7 mouse cellular contexts compared by ENCODE assay signal in genomic region chr5:148550821-148551763, GRCm38 (mm10). TPM values are rescaled to one million over a fixed set of nuclear protein-coding genes. Genes with fewer than 3 reads are reported as not detected.
DNase-seq lines count a peak whose midpoint lies in the region; ATAC-seq and TF ChIP-seq lines count a peak whose summit lies in the region.

No protein-coding gene starts in this region.

- peak overlapping the region; percentile 75 for H3K4me2 ChIP-seq in heart, embryonic 15.5 days

- peaks cover 7% of the 10 kb centered on the region for H3K4me1 ChIP-seq in ES-Bruce4 (ENCODE audit: control insufficient read depth, insufficient read depth, low read length)
- peaks cover 57% of the 10 kb centered on the region for H3K4me1 ChIP-seq in heart, embryonic 15.5 days (replicated peaks)

- no peak for TF ChIP-seq CTCF in ES-Bruce4 (IDR thresholded peaks at IDR 0.05; ENCODE audit: low read depth, low read length)

- TF ChIP-seq POLR2A in ES-Bruce4 (IDR thresholded peaks at IDR 0.05; ENCODE audit: insufficient read depth, low read length) = no peak

- ATAC-seq in heart, embryonic 15.5 days (replicated peaks; ENCODE audit: insufficient number of reproducible peaks, insufficient read depth, low FRiP score, low read depth) = no peak

- H3K9ac ChIP-seq in ES-Bruce4 (ENCODE audit: low read depth, poor library complexity, severe bottlenecking) = peak overlapping the region; percentile 93
- peak overlapping the region; percentile 64 for H3K9ac ChIP-seq in heart, embryonic 15.5 days

- DNase-seq in T-cell, adult 2 months (ENCODE audit: low spot score) = peak; percentile 29
- peak; percentile 42 for DNase-seq in embryo, embryonic 9.5 days (ENCODE audit: extremely low spot score)
- peak; percentile 62 to 72 for DNase-seq in kidney, postnatal 25 days
- DNase-seq in lung, postnatal 36 days = peak; percentile 60
- DNase-seq in right cerebral cortex, postnatal 25 days = peak; percentile 41

- peak overlapping the region; percentile 9; the same call in 1 of the 2 replicates for H3K27ac ChIP-seq in ES-Bruce4 (ENCODE audit: insufficient read depth, low read length)
- peak overlapping the region; percentile 92 for H3K27ac ChIP-seq in heart, embryonic 15.5 days

- no peaks in the 10 kb centered on the region for H3K27me3 ChIP-seq in ES-Bruce4 (ENCODE audit: control insufficient read depth, insufficient read depth, low read length, poor library complexity, severe bottlenecking)
- no peaks in the 10 kb centered on the region for H3K27me3 ChIP-seq in heart, embryonic 15.5 days

- H3K36me3 ChIP-seq in ES-Bruce4 (ENCODE audit: control insufficient read depth, insufficient read depth, low read length, poor library complexity, severe bottlenecking) = no peaks in the 10 kb centered on the region
- H3K36me3 ChIP-seq in heart, embryonic 15.5 days = no peaks in the 10 kb centered on the region

- H3K4me3 ChIP-seq in ES-Bruce4 (ENCODE audit: low read depth, low read length) = peak overlapping the region; percentile 93
- peak overlapping the region; percentile 58 for H3K4me3 ChIP-seq in heart, embryonic 15.5 days

- WGBS in heart, embryonic 15.5 days = under 1% methylated on average over 28 of the region's 28 CpGs

- TF ChIP-seq EP300 in ES-Bruce4 (IDR thresholded peaks at IDR 0.05; ENCODE audit: insufficient read depth, low read depth, low read length) = no peak

- no peaks in the 10 kb centered on the region for H3K9me3 ChIP-seq in ES-Bruce4 (replicated peaks; ENCODE audit: control insufficient read depth, insufficient read depth, low read length, poor library complexity, severe bottlenecking)
- H3K9me3 ChIP-seq in heart, embryonic 15.5 days (replicated peaks) = no peaks in the 10 kb centered on the region

RNA-seq across cellular contexts. Expression of gene Ubl3, which starts 1.5 kb away (rescaled TPM):
- 55.8 and 58.2 TPM in 2 replicates for polyA plus RNA-seq in ES-Bruce4 (2011; ENCODE audit: insufficient read depth, insufficient read length, low read depth, missing spikeins)
- polyA plus RNA-seq in heart, embryonic 15.5 days (2015; fragmentation: Nextera tagmentation; extraction: Ambion mirVana) = 65.5 and 67.6 TPM in 2 replicates
